Mouse (Mus musculus) cerebellum, adult 2 months (tissue): ENCODE measurements around the gene Ech1. TPM values are rescaled to one million over a fixed set of nuclear protein-coding genes. Genes with fewer than 3 reads are reported as not detected.
A peak's percentile ranks its signal among the peaks of the same experiment; 100 is the strongest.

ENCODE experiments used
- DNase-seq, 2 experiments: peaks; one replicate each; pipeline ENCODE4 v3.0.0; 2021
- H3K27ac ChIP-seq: fragments of 200-500 bp; 2 replicates; pipeline ENCODE4 v1.5.1; 2012; ENCODE audit warnings: low read length, control low read depth, inconsistent platforms; ENCODE audit not compliant: insufficient read depth
- H3K27me3 ChIP-seq: fragments of 200-500 bp; 2 replicates; pipeline ENCODE4 v1.6.1; 2012; ENCODE audit warnings: inconsistent platforms, mild to moderate bottlenecking, low read length, moderate library complexity; ENCODE audit not compliant: control insufficient read depth, insufficient read depth
- H3K4me1 ChIP-seq: fragments of 200-500 bp; 2 replicates; pipeline ENCODE4 v1.6.1; 2011; ENCODE audit warnings: low read length; ENCODE audit not compliant: control insufficient read depth, insufficient read depth
- H3K4me3 ChIP-seq: fragments of 200-500 bp; replicated peaks from 2 replicates; pipeline ENCODE3; 2011; ENCODE audit warnings: mild to moderate bottlenecking, low read depth, low read length, control low read depth; ENCODE audit not compliant: insufficient read depth
- CTCF ChIP-seq: fragments of 200-500 bp; IDR thresholded peaks from 2 replicates; pipeline ENCODE4 v1.5.1; 2011; ENCODE audit warnings: low read depth, mild to moderate bottlenecking, control low read depth, low read length, moderate library complexity, borderline replicate concordance; ENCODE audit not compliant: insufficient read depth
- POLR2A ChIP-seq: fragments of 200-500 bp; IDR thresholded peaks from 2 replicates; pipeline ENCODE4 v1.6.1; 2011; ENCODE audit warnings: low read length, control low read depth, borderline replicate concordance; ENCODE audit not compliant: insufficient read depth
- WGBS: fragments of 180-500 bp; shearing (Covaris S2); methylation state at CpG from one replicate; pipeline ENCODE4 v1.1.7; 2018; 5-methylcytosine and 5-hydroxymethylcytosine counted together
- polyA plus RNA-seq: library from polyadenylated mRNA; depleted of rRNA; stranded (reverse); fragments of >200 nt; gene quantifications from 2 replicates; pipeline ENCODE4 v1.2.3, GENCODE M21; 2012

Gene Ech1
- polyA plus RNA-seq, 1 experiment, result 106 TPM

- peaks cover 19% of the 10 kb centered on the region for H3K4me1 ChIP-seq
- no peaks in the 10 kb centered on the region for H3K27me3 ChIP-seq
- H3K27ac ChIP-seq, result no peak overlapping the region
- no peak overlapping the region for H3K4me3 ChIP-seq
- 56% methylated on average over 10 of the region's 10 CpGs for WGBS
- no peak for TF ChIP-seq POLR2A
- no peak for TF ChIP-seq CTCF
- DNase-seq, result no peak
These were observed 1.8 kb upstream of the Ech1 start for GRCm38 (mm10) chr7:28822993-28823903.

- Histone ChIP-seq H3K4me1 (peaks cover 19% of the 10 kb centered on the region), H3K27me3 (no peaks in the 10 kb centered on the region), H3K27ac (no peak overlapping the region), H3K4me3 (no peak overlapping the region)
- WGBS, result 47% methylated on average over 2 of the region's 2 CpGs
- TF ChIP-seq CTCF (no peak), POLR2A (no peak)
- no peak for DNase-seq
These were observed 1.1 kb upstream of the Ech1 start for GRCm38 (mm10) chr7:28823932-28824331.

GRCm38 (mm10) chr7:28825686-28826401, 827 bp downstream of the Ech1 start:
- TF ChIP-seq POLR2A, result no peak
- no peak for TF ChIP-seq CTCF
- peak overlapping the region; percentile 99 for H3K4me3 ChIP-seq
- no peaks in the 10 kb centered on the region for H3K27me3 ChIP-seq
- WGBS, result 19% methylated on average over 11 of the region's 11 CpGs
- H3K27ac ChIP-seq, result peak overlapping the region; percentile 32; the same call in 1 of the 2 replicates
- DNase-seq, result no peak
- H3K4me1 ChIP-seq, result peaks cover 12% of the 10 kb centered on the region

GRCm38 (mm10) chr7:28826402-28826772, 1.4 kb downstream of the Ech1 start:
- DNase-seq, result no peak
- Histone ChIP-seq H3K27ac (no peak overlapping the region), H3K4me1 (peaks cover 6% of the 10 kb centered on the region), H3K27me3 (no peaks in the 10 kb centered on the region), H3K4me3 (no peak overlapping the region)
- no peak for TF ChIP-seq CTCF
- TF ChIP-seq POLR2A, result no peak
- 91% methylated on average over 7 of the region's 7 CpGs for WGBS

GRCm38 (mm10) chr7:28827338-28827737, 2.3 kb downstream of the Ech1 start:
- peak in 1 of 2 experiments; percentile 61 for DNase-seq
- Histone ChIP-seq H3K4me1 (peaks cover under 1% of the 10 kb centered on the region), H3K27ac (no peak overlapping the region), H3K4me3 (no peak overlapping the region), H3K27me3 (no peaks in the 10 kb centered on the region)
- 39% methylated on average over 3 of the region's 3 CpGs for WGBS
- no peak for TF ChIP-seq CTCF
- no peak for TF ChIP-seq POLR2A

GRCm38 (mm10) chr7:28829821-28830220, 4.8 kb downstream of the Ech1 start:
- TF ChIP-seq CTCF (no peak), POLR2A (no peak)
- H3K4me3 ChIP-seq, result no peak overlapping the region
- DNase-seq, result no peak
- WGBS, result 76% methylated on average over 8 of the region's 8 CpGs
- no peaks in the 10 kb centered on the region; the same call in 1 of the 2 replicates for H3K4me1 ChIP-seq
- no peaks in the 10 kb centered on the region for H3K27me3 ChIP-seq
- H3K27ac ChIP-seq, result no peak overlapping the region

- 86% methylated on average over 5 of the region's 5 CpGs for WGBS
- no peak overlapping the region for H3K27ac ChIP-seq
- no peak for DNase-seq
These were observed 6.0 kb downstream of the Ech1 start for GRCm38 (mm10) chr7:28830981-28831380.

More at GRCm38 (mm10) chr7:28830981-28831380, 6.0 kb downstream of the Ech1 start:
- TF ChIP-seq CTCF, result no peak
- TF ChIP-seq POLR2A, result no peak
- H3K4me1 ChIP-seq, result no peaks in the 10 kb centered on the region
- no peak overlapping the region for H3K4me3 ChIP-seq
- no peaks in the 10 kb centered on the region for H3K27me3 ChIP-seq
